ENCODE assay signal across 12 mouse cellular contexts in genomic region chr19:30331850-30332249, GRCm38 (mm10).
"Had no signal": no experiment of that assay in that cellular context is flagged by ENCODE, and none has a peak within 500 bp of the region (broad histone marks: within the 10 kb centered on the region; RNA-seq: fewer than 3 reads in every experiment).

No protein-coding gene starts in this region.

- H3K4me2 ChIP-seq: liver, embryonic 13.5 days; lung, embryonic 15.5 days; midbrain, embryonic 12.5 days had no signal

- H3K4me1 ChIP-seq: liver, embryonic 13.5 days; megakaryocyte, embryonic 14.5 days; midbrain, embryonic 12.5 days had no signal

- H3K4me3 ChIP-seq: left cerebral cortex, adult 2 months; limb, embryonic 10.5 days; liver, embryonic 13.5 days; lung, embryonic 15.5 days; megakaryocyte, embryonic 14.5 days; midbrain, embryonic 12.5 days had no signal

- H3K36me3 ChIP-seq: limb, embryonic 10.5 days; liver, embryonic 13.5 days; lung, embryonic 15.5 days; midbrain, embryonic 12.5 days had no signal

- H3K9me3 ChIP-seq: limb, embryonic 10.5 days; liver, embryonic 13.5 days; lung, embryonic 15.5 days; megakaryocyte, embryonic 14.5 days; midbrain, embryonic 12.5 days had no signal

- H3K9ac ChIP-seq: liver, embryonic 13.5 days; liver, postnatal 0 days; lung, embryonic 15.5 days; midbrain, embryonic 12.5 days had no signal

- H3K27me3 ChIP-seq: liver, embryonic 13.5 days; lung, embryonic 15.5 days; midbrain, embryonic 12.5 days had no signal

- DNase-seq: liver, embryonic 13.5 days; liver, postnatal 0 days; lung, postnatal 14 days; right cerebral cortex, postnatal 25 days; thymus, postnatal 36 days had no signal

- ATAC-seq: intestine, embryonic 16.5 days; liver, postnatal 0 days had no signal

- H3K27ac ChIP-seq: left cerebral cortex, adult 2 months; limb, embryonic 10.5 days; liver, embryonic 13.5 days; lung, embryonic 15.5 days; macrophage; midbrain, embryonic 12.5 days had no signal
